Mouse (Mus musculus): ENCODE data around the gene Zfp65.
"Not testable (repeated sequence)": the region's sequence is repeated elsewhere in the genome, so short reads cannot be mapped to it uniquely, and the experiment has no call there.

The Zfp65 gene

GRCm38 (mm10) chr13:67728641-67729318 lies at the start of gene Zfp65:
Zfp65 (minus strand) TSS chr13:67729173.
- DNase-seq = peak; percentile 49

GRCm38 (mm10) chr13:67763031-67763768 lies 34.2 kb upstream of the Zfp65 start:
- no peak for DNase-seq

DNA sequence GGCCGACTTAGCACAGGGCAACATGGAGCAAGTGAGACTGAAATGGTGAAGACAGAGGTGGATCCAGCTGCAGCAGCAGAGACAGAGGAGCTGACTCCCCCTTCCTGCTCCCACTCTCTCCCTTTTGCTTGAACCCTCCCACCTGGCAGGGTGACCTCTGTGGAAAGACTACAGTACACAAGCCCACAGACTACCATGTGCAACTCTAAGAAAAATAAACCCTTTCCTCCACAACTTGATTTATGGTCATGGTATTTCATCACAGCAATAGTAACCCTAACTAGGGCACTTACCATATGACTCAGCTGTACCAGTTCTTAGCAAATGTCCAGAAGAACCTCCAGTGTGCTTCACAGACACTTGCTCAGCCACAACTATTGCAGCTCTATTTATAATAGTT lies 31.0 kb upstream of the Zfp65 start:
- DNase-seq = no peak

GRCm38 (mm10) chr13:67755761-67756160 lies 26.8 kb upstream of the Zfp65 start:
- no peak for DNase-seq

DNA sequence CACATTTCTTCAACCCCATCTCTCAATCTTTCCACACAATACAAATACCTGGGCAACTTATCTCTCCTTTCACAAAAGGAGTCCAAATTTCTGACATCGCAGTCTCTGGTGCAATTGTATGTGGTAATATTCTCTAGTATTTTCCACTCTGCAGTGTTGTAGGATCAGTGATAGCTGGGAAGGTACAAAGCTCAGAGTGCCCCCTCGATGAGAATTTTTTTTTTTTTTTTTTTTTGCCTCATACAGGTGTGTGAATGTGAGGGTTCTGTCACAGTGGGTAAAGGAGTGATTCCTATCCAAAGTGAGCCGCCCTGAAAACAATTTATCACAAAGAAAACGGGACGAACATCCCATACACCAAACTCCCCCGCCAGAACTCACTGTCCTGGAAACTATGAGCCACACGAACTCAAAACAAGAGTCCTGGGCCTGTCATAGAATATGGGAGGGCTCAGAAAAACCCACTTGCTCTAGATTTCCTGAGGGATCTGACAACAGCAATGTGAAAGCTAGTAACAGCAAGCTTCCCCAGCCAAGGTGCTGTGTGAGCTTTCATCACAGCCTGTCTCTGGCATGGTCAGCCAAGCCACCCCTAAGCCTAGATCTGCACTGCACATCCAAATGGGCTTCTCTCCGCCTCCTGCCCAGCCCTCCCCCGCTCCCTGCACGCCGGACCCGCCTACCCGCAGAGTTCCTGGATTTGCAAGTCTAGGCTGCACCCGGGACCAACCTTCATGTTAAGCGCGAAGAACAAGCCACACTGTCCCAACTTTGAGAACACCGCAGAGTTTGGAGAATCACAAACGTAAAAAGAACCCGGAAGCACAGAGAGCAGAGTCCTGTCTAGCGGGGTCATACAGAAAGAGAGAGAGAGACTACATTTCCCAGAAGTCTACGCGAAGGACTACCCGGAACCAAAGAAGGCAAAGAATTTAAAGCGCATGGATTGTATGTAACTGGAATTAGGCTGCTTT lies 25.6 kb upstream of the Zfp65 start, which contains the start of gene Zfp85:
Zfp85 (minus strand) TSS at position 896 of the 974 bp plus-strand sequence.
- peak; percentile 59 for DNase-seq

- DNase-seq = no peak
Measured at GRCm38 (mm10) chr13:67743896-67744295, 14.9 kb upstream of the Zfp65 start.

DNA sequence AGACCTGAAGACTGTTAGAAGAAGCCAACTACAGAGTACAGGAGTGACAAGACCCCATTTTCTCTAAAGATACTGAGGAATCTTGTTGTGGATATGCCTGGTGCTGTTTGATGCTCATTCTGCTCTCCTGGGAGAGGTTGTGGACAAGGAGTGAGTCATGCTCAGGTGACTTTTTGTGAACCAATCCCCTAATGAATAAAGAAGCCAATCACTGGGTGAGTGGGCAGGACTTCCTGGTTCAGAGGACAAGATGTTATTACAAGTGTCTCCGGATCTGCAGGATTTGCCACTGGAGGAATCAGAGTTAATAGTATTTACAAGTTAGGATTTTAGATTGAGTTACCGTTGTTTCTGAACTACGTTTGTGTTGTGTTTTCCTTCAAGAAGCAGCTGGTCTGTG lies 14.0 kb upstream of the Zfp65 start:
- no peak for DNase-seq

GRCm38 (mm10) chr13:67734391-67734790 lies 5.4 kb upstream of the Zfp65 start:
- DNase-seq = not testable (repeated sequence)

DNA sequence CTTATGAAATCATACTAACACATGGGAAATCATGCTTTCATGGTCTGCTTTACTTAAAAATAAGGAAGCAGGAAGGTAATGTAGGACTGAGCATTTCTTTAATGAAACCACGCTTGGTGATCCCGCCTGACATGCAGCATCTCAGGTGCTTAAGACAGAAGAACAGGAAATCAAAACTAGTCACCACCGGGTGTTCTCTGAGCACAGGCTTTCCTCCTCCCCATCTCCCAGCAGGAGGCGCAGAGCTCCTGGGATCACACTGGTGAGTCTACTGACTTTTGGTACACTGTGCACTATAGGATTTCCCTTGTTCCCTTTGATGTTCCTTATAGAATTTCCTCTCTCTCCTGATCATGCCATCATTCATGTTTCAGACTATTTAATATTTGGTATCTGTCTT lies 468 bp upstream of the Zfp65 start:
- DNase-seq = peak; percentile 13

GRCm38 (mm10) chr13:67728106-67728505 lies 867 bp downstream of the Zfp65 start:
- DNase-seq = no peak

GRCm38 (mm10) chr13:67725331-67725730 lies 3.6 kb downstream of the Zfp65 start:
- DNase-seq = not testable (repeated sequence)

DNA sequence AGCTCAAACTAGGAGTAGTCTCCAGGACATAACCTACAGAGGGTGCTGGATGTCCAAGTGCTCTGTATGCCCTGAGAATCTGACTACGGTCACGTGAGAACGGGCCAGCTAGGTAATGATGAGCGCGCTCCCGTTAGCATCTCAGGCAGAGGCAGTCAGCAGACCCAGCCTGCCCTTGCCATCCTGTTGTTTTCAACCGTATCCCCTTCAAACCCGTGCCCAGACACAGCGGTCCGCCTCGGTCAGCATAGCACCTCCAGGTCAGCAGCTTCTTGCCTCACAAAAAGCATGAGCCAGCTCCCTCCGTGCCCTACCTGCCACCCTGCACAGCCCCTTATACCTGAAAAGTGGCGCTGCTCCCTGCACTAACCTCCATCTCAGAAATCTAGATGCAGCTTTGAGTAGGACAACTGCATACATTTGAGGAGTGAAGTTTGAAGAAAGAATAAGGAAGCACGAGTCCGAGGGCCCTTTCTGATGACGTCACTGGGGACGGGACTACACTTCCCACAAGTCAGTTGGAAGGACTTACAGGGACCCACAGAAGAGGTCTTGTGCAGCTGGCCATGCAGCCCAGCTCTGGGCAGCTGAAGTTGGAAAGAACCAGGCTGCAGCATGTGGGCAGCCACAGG lies 5.0 kb downstream of the Zfp65 start:
- peak; percentile 90 for DNase-seq

DNA sequence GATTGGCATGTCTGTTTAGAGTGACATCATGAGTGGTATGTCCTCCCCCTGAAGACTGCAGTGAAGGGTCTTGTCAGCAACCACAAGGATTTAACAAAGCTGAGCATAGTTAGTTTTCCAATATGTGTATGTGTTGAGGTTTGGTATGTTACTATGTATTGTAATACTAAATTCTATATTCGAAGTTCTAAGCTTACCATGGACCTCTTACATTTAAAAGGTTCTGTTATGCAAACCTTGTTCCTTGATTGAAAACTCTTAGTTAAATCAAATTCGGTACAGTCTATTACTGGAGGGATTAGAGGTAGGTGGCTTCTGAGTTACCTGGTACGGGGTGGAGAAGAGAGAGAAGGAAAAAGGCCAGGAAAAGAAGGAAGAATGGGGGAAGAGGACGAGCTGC lies 42.0 kb downstream of the Zfp65 start, which contains the start of gene Zfp738:
Zfp738 (minus strand) TSS at position 101 of the 400 bp plus-strand sequence.
- no peak for DNase-seq

DNA sequence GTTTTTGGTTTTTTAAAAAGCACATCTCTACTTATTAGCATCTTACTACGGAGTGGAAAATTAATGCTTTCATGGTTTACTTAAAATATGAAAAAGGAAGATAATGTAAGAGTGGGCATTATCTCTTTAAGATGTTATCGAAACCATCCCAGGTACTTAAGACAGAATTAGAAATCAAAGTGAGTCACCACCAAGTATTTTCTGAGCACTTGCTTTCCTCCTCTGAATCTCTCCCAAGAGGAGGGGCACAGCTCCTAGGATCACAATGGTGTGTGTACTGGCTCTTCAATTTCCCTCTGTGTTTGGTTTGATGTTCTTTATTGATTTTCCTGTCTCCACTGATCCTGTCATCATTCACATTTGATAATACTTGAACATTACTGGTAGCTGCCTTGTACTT lies 45.1 kb downstream of the Zfp65 start:
- not testable (repeated sequence) for DNase-seq

DNA sequence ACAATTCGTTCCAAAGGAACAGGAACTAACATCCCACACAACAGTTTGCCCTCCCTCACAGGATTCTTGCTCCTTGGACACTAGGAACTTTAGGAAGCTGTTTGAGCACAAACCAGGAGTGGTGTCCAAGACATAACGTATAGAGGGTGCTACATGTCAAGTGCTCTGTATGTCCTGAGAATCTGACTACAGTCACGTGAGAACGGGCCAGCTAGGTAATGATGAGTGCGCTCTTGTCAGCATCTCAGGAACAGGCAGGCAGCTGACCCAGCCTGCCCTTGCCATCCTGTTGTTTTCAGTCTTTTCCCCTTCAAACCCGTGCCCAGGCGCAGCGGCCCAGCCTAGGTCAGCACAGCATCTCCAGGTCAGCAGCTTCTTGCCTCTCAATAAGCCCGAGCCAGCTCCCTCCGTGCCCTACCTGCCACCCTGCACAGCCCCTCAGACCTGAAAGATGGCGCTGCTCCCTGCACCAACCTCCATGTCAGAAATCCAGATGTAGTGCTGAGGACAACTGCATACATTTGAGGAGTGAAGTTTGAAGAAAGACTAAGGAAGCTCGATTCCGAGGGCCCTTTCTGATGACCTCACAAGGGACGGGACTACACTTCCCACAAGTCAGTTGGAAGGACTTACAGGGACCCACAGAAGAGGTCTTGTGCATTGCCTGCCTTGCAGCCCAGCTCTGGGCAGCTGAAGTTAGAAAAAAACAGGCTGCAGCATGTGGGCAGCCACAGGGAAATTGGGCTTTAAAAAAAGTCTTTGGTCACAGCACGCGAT lies 45.8 kb downstream of the Zfp65 start:
- peak; percentile 83 for DNase-seq

DNA sequence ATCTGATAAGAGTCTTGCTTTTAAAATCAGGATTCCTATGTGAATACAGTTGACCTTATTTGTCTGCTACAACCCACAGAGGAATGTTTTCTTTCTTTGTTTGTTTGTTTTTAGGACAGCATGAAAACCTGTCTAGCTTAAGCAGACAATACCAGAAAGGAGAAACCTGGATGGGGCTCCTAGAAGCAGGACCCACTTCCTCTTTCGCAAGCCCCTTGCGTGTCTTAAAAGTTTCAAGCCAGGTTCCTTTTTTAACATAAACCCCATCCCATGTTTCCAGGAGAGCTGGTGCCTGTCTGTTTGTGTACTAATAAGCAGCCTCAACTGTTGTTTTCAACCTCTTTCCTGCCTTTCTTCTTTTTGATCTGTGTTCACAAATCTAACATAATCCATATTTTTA lies 54.1 kb downstream of the Zfp65 start:
- no peak for DNase-seq
